Mouse (Mus musculus) regulatory T cell (primary cell): ENCODE results near the gene Hsd17b10.

Experiments
- in situ Hi-C: fragments of 300-600 bp; cut with MboI, MseI; formaldehyde crosslinking; loops from one replicate; pipeline ENCODE4 v1.15.1; 2025; ENCODE audit warnings: high pct_unique_total_duplicates

Hsd17b10 gene

DNA sequence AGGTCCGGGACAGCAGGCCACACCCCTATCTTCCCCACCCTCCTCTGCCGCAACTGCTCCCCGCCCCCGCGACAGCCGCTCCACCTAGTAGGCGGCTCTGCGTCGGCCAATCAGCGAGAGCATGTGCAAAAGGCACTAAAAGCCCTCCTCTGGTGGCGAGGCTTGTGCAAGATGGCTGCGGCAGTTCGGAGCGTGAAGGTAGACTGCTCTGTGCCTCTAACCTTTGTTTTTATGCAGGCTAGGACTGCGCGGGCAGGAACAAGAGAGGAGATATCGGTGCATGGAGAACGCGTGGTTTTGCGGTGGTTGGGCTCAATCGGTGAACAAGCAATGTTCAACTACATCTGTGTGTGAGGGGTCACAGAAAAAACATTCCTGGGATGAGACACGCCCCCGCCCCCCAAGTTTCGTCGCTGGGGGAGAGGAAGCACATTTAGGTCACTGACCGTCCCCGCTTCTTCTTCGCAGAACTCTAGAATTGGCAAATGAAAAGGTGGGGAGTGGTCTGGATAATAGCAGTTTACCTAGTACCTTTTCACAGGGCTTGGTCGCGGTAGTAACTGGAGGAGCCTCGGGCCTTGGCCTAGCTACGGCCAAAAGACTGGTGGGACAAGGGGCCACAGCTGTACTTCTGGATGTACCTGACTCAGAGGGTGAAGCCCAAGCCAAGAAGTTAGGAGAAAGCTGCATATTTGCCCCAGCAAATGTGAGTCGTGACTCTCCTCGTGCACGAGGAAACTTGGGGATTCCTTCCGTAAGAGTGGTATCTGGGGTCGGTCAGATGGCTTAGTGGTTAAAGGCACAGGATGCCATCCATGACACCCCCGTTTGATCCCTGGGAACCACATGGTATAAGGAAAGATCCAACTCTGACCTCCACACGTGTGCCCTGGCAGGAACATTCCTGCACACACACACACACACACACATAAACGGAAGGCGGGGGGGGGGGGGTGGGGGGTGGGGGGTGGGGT lies at the start of gene Hsd17b10:
Hsd17b10 (plus strand) TSS at position 109 of the 974 bp plus-strand sequence.
- in situ Hi-C loops: no loop called here

DNA sequence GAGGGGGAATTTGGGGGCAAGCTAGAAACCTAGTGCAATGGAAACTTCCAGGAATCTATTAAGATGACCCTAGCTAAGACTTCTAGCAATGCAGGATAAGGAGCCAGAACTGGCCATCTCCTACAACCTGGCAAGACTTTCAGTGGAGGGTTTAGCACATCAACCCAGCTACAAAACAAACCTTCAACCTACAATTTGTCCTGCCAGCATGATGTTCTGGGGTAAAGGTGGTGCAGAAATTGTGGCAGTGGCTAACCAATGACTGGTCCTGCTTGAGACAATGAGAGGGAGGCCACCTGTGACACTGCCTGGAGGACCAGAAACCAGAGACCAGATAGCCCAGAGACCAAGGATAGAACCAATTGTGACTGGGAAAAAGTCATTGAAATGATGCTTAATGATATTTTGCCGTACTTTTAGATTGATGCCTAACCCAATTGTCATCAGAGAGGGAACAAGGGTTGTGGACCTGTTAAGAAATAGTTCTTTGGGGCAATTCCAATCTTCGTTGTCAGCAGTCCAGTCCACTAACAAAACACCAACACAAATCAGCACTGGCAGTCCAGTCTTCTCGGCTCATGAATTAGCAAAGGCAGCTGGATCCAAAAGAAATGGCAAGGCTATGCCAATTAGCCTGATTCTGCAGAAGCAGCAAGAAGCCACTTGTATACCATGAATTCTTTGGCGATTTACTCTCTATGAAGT lies 2.5 kb upstream of the Hsd17b10 start:
- in situ Hi-C loops: no loop called here

DNA sequence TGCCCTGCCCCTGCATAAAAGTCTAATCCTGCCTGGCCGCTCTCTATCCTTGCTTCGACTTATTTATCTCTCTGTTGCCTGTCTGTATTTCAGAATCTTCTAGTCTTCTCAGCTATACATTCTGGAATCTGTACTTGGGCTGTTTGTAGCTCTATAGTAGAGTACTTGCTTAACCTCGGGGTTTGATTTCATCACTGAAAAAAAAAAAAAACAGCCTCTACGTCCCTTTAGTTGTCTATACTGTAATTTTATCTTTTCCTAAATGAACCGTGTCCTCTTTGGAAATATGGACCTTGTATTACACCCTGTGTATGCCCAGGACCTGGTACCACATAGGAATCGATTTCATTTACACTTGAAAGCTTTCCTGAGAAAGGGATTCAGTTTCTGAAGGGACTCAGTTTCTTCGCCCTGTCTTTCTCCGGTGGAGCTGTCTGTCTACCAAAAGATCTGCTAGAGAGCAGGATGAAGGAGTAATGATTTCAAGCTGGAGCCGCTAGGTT lies 412 bp upstream of the Hsd17b10 start:
- in situ Hi-C loops: no loop called here

DNA sequence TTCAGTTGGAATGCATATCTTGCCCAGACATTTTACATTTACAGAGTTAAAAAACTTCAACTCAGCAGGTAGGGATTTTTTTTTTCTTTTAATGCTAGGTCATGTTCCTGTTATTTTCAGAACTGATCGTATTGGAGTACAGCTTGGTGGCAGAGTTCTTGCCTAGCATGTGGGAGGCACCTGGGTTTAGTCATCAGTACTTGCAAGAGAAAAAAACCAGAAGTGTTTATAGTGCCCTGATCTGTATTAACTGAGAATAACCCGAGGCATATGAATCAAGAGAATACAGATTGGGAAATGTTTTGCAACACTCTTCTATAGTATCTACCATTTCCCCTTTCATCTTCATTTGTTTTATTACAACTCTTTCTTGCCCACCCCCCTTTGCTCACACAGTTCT lies 1.2 kb downstream of the Hsd17b10 start:
- in situ Hi-C loops: no loop called here

DNA sequence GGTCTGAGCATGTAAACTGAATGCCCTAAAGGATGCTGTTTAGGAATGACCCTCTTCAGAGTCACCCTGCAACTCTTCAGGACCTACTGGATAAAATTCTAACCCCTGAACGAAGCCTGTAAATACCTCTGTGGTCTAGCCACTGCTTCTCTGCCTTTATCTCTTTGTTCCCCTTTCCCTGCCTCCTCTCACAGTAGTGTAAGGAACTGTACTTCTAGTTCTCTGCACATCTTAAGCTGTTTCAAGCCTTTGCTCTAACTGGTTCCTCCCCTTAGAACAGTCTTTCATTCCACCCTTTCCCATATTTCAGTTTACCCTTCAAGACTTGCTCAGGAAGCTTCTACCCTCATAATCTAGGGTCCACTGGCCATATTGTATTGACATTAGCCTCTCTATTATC lies 6.2 kb downstream of the Hsd17b10 start:
- in situ Hi-C loops: no loop called here

DNA sequence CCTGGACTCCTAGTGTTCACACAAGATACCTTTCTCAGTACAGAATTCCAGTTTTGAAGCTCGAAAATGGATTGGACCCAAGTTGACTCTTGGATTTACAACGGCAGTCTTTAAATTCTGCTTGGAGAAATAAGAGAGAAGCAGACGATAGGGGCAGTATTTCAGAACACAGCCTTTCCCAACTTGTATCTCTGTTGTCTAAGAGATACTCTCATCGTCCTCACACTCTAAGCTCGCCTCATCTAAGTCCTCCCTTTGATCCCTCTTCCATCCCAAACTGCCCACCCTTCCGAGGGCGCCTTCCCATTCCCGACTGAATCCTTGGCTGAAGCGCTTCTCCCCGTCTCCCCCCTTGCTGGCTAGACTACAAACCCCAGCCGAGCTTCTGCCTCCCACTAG lies 14.1 kb downstream of the Hsd17b10 start:
- in situ Hi-C loops: no loop called here

DNA sequence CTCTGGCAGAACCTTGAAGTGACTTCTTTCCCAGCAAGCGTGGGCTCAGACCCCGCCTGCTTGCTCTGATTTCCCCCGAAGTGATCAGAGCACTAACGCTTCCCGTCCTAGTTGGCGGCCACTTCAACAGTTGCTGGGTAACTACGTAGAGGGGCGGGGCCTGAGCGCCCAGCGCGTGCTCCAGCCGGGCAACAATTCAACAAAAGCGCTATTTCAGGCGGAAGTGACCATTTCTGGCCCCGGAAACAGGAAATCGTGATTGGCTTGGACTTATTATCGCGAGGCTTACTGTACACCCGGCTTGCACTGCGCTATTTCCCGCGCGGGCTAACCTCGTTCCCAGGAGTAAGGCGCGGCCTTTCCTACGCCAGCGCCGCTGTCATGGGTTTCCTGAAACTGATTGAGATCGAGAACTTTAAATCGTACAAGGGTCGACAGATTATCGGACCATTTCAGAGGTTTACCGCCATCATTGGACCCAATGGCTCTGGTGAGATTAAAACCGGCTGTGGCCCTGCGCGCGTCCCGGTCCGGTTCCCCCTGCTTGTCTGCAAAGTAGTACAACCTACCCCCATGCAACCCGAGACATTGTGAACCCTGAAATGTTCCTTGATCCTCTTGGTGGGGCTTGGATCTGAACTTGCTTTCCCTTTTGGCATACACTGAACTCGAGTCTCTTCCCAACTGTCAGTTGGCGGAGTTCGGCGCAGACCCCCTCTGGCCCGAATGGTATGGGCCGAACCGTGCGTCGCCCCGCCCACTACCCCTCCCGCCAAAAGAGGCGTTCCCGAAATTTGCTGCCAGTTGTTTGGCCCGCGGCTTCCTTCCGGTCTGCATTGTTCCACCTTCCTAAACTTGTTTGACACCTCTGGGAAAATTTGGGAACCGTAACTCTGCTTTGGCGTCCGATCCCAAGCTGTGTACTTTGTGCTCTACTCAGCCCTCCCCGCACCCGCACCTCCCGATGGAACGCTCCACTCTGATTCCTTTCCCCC lies 14.8 kb downstream of the Hsd17b10 start, which contains the start of the genes Ribc1 and Smc1a:
Ribc1 (minus strand) TSS at position 145 of the 995 bp plus-strand sequence.
Smc1a (plus strand) TSS at position 278 of the 995 bp plus-strand sequence.
- in situ Hi-C loops: no loop called here

DNA sequence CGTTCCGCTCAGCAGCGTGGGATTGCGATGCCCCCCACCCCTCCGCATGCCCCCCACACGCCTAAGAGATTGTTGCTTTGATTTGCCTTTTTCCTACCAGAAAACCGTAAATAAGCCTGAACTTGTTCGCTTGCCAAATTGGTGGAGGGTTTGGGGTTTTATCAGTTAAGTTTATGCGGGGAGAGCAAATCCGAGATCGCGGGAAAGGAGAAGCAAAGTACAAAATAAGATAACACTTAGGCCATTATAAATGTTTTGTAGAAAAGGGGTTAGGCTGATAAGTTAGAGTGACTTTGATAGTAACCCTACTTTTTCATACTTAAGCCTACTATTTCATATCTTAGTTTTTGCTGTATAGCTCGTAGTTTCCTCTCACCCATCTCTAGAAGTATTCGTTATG lies 15.5 kb downstream of the Hsd17b10 start:
- in situ Hi-C loops: no loop called here

DNA sequence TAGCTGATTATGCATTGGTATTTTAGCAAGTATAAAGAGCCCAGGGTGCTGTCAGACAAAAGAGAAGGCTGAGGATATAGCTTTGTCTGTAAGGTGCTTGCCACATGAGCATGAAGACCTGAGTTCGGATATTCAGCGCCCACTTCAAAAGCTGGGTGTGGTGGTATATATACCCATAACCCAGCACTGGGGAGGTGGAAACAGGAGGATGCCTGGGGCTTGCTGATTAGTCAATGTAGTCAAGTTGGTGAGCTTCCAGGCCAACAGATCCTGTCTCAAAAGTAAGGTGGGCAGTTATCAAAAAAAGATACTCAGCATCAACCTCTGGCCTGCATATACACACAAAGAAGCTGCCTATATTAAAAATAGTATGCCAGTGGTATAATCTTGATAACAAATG lies 17.6 kb downstream of the Hsd17b10 start:
- in situ Hi-C loops: no loop called here

DNA sequence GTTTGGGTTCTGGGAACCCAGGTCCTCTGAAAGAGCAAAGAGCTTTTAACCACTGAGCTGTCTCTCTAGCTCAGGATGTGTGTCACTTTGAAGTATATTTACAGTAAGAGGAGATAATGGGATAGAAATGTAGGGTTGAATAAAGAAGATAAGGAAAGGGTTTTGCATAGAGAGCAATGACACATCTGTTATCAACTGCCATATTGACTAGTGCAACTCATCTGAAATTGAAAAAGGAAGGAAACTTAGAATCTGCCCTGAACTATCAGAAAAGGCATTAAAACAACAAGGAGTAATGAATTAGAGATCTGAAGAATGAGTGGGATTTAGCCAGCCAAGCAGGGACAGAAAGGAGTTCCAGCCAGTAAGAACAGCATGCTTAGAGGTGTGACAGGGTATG lies 38.2 kb downstream of the Hsd17b10 start:
- in situ Hi-C loops: loop anchor here (25.0 kb wide), 1 partner anchor 128 kb away; no protein-coding TSS in a partner anchor

DNA sequence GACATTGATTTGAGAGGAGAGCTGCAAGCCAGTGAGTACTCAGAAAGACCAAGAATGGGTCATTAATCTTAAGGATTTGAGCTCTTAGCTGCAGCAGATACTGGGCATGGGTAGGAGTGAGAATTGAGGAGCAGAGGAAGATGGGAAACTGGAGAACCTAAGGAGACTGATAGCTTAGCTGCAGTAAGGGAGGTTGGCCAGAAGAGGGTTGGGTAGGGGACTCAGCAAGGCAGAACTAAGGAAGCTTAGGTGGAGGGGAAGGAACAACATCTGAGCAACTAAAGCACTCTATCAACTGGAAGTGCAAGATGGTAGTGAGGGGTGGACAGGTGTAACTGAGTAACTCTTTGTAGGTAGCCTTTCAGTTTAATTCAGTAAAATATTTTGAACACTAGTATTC lies 45.6 kb downstream of the Hsd17b10 start:
- in situ Hi-C loops: loop anchor here (25.0 kb wide), 1 partner anchor 135 kb away; no protein-coding TSS in a partner anchor

DNA sequence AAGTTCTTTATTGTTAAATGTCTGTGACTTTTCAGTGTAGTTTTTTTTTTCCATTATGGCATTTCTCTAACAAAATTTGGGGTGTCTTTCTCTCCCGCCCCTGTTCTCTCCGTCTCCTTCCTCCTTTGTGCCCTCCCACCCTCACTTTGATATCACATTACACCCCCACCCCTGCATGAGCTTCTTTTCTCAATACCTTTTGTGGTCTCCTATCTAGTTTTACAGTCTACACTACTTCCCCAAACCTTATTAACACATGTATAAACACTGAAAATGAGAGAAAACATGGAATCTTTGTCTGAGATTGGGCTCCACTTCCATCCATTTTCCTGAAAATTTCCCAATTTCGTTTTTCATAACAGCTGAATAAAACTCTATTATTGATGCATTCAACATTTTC lies 50.9 kb downstream of the Hsd17b10 start:
- in situ Hi-C loops: no loop called here
